Mouse (Mus musculus): Measurements from ENCODE around the gene Hmg20b.

The Hmg20b gene

DNA sequence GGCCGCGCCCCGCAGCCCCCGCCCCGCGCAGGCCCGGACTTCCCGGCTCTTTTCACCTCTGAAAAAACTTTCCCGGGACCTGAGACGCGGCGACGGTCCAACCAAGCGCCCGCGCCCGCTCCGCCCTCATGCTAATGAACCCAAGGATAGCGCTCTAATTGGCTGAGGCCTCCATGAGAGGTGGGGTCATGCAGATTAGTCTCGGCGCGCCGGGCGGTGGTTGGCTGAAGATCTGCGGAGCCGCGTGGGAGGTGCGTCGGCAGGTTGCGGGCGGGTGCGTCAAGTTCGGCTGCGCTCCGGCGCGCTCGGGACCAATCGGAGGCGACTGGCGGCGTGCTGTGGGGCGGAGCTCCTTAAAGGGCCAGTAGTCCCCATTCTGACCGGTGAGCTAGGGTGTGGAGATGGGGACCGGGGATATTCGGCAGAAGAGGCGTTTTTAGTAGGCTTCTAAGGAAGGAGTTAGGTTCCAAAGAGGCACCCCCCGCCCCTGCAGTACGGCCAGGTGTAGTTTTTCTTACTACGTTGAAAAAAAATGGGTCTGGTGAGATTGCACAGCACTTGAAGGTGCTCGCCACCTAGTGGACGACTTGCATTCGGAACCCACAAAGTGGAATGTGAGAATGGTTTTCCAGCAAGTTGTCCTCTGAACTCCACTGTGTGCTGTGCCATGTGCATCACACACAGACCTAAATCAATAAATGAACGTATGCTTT lies at the start of gene Hmg20b:
Gene Hmg20b, minus strand, starts transcription at position 130 of the 713 bp plus-strand sequence.
- DNase-seq (ENCODE audit: low spot score) = peak; percentile 99

DNA sequence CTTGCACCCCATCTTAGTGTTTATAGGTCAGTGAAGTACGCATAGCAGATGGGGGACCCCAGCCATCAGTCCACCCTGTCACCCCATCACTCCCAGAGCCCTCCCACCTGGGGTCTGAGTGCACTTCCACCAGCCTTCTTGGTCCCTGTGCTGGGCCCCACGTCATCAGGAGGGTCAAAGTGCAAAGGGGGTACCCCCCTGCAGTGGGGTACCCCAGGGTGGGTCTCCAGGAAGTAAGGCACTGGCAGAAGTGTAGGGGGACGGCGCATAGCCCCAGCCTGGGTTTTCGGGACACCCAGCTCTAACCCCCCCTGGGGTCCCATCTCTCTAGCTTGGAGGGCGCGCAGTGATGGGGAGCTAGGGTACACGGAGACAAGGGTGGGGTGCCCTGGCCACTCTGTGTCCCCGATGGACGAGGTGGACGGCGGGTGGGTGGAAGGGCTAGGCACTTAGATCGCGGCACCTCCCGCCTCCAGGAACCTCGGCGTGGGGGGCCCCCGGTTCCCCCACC lies 49.6 kb upstream of the Hmg20b start:
- DNase-seq (ENCODE audit: low spot score) = no peak

DNA sequence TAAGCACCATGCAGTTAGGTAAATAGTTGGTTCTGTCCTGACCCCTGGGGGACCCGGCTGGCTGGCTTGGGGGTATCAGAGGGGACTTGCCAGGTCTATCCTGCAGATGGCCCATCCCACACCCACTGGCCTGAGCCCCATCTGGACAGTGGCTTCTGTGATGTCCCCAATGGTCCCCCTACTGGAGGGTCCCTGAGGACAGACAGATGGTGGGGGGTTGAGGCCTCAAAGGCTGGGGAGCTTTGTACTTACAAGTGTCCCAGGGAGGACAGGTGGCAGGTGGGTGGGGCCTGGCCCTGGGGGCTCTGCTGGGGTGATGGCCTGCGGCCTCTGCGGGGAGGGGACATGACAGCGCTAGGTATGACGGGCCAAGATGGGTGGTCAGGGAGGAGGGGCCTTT lies 49.0 kb upstream of the Hmg20b start:
- no peak for DNase-seq (ENCODE audit: low spot score)

DNA sequence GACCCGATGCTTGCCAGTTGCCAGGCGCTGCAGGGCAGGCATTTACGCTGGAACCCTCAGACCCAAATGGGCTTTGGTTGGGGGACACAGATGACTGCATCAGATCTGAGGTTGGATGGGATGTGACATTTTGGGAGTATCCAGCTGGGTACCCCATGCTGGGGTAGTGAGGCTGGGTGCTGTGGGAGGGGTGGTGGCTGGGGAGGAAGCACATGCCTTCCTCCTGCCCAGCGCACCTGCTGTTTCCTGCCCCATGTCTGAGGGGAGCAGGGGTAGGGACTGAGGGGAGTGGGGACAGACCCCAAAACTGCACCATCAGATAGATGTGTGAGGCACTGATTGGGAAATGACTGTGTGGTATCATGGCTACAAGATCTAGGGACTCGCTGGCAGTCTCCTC lies 46.5 kb upstream of the Hmg20b start:
- DNase-seq (ENCODE audit: low spot score) = no peak

DNA sequence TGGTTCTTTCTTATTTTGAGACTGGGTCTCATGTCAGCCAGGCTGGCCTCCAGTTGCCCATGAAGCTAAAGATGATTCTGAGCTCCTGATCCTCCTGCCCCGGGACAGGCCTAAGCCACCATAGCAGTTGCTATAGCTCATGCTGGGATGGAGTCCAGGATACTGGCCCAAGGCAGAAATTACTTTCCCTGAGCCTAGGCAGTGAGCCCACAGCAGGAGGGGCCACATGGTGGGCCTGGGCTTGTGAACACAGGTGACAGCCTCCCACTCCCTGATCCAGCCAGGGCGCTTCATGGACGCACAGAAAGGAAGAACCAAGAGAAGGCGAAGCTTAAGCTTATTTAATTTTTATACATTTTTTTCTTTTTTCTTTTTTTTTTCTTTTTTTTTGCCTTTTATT lies 45.6 kb upstream of the Hmg20b start:
- no peak for DNase-seq (ENCODE audit: low spot score)

DNA sequence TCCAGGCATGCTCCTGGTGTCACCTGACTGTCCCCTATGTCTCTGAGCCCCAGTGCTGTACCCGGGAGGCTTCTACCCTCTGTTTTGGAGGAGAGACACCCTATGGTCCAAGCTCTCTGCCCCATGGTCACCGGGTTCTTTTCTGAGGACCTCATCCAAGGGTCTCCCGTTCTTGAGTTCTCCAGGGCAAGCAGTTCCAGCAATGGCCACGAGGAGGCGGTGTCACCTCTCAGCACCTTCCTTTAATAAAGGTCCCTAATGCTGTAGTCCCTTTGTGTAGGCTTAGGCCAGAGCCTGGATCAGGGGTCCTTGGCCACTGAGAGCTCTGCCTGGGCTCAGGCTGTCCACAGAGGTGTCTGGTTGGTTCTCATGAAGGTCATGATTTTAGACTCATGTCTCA lies 44.8 kb upstream of the Hmg20b start:
- peak; percentile 67 for DNase-seq (ENCODE audit: low spot score)

DNA sequence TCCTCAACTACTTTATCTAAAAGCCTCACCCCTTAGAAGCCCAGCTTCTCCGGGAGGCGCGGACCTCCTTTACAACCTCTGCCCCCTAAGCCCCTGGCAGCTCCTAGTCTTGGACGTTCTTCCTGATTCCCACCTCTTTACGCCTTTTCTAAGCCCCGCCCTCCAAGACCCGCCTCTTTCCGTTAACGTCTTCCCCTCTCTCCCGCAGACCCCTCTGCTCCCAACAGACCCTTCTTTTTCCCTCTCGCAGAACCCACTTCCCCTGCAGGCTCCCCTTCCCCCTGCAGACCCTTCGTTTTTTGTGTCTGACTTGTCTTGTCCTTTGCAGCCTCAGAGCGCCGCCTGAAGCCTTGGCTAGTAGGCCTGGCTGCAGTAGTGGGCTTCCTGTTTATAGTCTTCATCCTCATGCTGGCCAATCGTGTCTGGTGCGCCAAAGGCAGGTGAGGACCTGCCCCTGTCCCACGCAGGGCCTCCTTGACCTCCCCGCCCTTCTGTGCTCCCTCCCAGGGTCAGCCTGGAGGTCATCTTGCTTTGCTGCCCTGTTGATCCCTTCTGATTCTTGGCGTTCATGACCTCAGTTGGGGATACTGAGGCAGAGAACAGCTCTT lies 43.3 kb upstream of the Hmg20b start:
- DNase-seq (ENCODE audit: low spot score) = no peak

DNA sequence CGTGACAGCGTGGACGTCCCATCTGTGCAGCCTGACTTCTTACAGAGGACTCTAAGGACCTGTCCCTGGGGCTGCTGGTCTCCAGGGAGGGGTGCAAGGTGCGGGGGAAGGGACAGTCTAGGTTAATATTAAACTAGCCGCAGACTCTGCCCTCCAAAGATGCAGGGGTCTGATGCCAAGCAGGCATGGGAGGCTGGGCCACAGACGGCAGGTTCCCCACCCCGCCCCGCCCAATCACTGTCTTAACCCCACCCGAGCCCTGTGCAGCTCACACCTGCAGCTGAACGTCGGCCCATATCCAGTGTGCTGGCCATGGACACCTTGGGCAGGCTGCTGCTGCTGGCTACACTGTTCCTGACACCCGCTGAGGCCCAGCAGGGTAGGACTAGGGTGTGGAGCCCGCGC lies 42.5 kb upstream of the Hmg20b start, which contains the start of gene Smim24:
Gene Smim24, plus strand, starts transcription at position 271 of the 405 bp plus-strand sequence.
- DNase-seq (ENCODE audit: low spot score) = no peak

DNA sequence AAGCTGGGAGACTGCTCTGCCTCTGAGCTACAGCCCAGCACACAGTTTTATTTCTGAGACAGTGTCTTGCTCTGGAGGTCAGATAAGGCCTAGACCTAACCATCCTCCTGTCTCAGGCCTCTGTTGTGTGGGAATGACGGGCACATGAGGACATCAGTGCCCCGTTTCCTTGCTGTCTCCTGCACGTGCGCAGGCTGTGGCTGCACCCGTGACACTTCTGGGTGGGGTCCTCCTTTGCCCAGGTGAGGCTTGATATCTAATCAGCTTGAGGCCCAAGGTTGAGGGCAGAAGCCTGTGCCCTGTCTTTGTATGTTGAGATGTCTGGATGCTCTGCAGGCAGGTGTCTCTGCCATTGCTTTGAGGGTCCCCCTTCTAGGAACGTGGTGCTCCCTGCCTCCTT lies 42.0 kb upstream of the Hmg20b start:
- no peak for DNase-seq (ENCODE audit: low spot score)

DNA sequence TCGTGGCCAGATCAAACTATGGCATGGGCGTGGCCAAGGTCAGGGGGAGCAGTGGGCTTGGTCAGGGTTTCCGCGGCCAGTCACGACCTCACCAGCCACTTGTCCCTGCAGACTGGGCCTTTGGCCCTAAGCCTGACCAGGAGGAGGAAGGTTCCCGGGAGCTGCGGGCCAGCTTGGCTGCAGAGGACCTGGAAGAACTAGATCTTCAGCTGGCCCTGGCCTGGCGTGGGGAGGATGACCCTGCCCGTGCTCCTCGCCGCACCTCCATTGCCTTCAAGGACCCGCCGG lies 40.3 kb upstream of the Hmg20b start:
- DNase-seq (ENCODE audit: low spot score) = no peak

DNA sequence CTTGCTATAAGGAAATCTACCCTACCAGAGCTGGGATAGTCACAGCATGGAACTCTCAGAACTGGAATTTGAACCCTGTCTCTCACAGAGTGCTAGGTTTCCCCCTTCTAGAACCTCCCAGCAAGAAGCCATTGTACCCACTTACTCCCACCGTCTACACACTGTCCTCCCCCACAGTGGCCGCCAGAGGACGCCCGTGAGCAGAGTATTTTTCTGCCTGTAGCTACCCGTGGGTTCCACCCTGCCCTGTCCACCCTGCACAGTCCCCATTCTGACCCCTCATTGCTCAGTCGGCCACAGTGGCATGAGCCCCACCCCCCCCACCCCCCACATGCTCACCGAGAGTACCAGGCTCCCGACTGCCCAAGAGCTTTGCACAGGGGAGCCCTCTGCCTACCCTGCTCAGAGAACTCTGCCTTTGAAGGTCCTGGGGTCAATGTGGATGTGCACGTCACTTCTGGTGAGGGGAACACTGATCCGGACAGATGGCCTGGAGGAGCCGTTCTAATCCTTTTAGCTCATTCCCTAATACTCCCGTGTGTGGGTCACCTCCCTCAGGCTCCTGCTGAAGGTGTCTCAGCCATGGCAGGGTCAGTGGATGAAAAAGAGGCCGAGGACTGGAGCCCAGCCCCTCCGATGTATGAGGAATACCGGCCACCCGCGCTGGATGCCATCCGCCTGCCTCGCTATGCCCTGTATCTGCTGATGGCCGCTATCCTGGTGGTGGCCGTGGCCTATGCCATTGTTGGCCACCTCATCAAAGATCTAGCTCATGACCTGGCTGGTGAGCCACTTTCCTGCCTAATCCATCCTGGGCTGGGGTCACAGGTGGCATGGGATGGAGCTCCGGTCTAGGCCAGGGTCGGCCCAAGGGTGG lies 39.8 kb upstream of the Hmg20b start:
- peak; percentile 75 for DNase-seq (ENCODE audit: low spot score)

DNA sequence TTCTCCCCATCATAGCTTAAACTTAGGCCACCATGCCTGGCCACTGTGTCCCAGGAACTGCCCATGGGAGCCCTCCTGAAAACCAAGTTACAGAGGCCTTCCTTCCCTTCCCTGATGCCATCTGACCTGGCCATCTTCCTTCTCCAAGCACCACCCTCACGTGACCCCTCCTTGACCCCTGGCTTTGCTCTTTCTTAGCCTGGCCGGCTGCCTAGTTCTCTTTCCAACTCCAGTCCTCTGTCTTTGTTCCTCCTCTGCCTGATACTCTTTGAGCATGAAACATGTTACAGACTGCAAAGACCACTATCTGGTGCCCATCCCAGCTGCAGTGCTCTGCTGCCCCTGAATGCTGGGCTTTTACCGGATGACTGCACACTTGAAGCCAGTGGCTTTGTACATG lies 39.1 kb upstream of the Hmg20b start:
- DNase-seq (ENCODE audit: low spot score) = peak; percentile 66

DNA sequence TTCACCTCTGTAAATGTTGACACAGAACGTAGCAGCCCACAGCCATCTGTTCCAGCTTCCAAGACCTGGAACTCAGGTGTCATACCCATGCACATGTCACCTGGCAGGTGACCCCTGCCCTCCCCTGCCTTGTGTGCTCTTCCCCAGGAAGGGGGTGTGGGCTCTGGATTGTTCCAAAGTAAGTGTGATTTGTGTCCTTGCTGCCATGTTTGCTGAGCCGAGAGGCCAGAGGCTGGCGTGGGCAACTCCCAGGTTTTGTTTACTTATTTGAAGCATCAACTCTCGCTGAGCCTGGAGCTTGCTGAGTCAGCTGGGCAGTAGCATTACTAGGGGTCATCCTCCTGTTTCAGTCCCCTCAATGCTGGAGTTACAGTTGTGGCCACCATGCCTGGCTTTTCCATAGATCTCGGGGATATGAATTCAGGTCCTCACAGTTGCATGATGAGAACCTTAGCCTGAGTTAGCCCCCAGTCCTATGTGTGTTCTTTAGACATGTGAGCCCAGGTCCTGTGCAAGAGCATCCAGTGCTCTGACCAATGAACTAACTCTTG lies 38.3 kb upstream of the Hmg20b start, which contains the start of gene Gm48552:
Gene Gm48552, plus strand, starts transcription at position 501 of the 551 bp plus-strand sequence.
- DNase-seq (ENCODE audit: low spot score) = no peak

DNA sequence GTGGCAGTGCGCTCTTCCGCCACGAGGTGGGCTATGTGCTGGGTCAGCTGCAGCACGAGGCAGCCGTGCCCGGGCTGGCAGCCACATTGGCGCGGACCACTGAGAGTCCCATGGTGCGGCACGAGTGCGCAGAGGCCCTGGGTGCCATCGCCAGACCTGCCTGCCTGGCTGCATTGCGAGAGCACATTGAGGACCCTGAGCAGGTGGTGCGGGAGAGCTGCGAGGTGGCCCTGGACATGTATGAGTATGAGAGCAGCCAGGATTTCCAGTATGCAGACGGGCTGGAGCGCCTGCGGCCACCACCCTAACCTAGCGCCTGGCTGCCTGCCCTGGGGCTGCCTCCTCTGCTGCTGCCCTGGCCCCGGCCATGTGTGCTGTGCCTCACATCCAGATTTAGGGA lies 37.4 kb upstream of the Hmg20b start:
- DNase-seq (ENCODE audit: low spot score) = no peak

DNA sequence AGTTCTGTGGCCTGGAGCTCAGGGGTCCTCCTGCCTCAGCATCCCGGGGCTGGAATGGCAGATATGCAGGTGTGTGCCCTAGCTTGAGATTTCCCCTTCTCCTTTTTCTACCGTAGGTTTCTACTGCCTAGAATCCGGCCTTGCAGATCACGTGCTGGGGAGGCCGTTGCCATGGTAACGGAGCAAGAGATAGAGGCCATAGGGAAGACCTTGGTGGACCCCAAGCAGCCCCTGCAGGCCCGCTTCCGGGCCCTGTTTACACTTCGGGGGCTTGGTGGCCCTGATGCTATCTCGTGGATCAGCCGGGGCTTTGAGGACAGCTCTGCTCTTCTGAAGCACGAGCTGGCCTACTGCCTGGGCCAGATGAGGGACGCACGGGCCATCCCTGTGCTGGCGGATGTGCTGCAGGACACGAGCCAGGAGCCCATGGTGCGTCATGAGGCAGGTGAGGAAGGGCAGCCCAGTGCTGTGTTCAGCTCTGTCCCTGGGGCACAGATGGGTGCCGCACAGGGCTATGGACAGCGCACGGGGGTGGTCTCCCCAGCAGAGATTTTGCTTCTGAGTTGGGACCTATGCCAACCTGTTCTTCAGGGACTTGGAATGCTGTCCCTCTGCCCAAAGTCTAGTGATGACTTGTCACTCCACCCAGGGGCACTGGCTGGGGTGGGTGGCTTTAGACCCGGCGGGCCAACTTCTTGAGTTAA lies 35.5 kb upstream of the Hmg20b start:
- DNase-seq (ENCODE audit: low spot score) = peak; percentile 62

DNA sequence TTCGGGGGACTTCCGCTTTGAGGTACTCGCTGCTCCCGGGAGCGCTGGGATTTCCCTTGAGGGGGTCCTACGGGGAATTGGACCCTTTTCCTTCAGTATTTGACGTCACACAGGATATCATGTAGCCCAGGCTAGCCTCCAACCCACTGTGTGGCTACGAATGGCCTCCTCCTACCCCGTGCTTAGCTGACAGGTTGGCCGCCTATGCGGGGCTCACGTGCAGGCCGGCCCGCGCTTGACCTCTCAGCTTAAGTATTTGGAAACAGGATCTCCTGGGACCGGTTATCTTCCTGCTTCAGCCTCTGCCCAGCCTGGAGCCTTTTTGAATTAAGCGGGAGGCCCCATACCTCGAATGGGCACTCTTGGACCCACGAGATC lies 34.3 kb upstream of the Hmg20b start:
- DNase-seq (ENCODE audit: low spot score) = no peak

DNA sequence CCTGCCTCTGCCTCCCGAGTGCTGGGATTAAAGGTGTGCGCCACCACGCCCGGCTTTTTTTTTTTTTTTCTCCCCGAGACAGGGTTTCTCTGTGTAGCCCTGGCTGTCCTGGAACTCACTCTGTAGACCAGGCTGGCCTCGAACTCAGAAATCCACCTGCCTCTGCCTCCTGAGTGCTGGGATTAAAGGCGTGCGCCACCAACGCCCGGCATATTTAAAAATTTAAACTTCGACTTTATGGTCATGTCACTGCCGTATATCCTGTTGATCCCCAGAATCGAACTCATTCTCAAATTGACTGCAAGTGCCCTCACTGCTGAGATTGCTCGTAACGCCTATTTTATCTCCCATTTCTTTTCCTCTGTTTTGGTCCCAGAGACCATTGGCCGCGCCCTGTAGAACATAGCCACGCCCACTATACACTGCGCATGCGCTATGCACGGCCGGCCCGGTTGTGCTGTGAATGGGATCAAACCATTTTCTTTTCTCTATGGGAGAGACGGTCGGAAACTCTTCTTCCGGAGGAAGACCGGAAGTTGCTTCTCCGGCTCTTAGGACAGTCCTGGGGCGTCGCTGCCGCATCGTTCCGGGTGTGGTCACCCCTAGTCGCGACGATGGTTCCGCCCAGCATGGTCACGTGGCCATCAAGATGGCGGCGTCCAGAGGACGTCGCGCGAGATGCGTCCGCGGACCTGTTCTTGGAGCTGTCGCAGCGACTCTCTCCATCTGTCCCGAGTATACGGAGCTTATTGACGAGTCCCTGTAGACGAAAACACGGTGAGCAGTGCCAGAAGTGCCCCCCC lies 33.7 kb upstream of the Hmg20b start, which contains the start of the genes Dohh and Gm48551:
Gene Dohh, plus strand, starts transcription at position 627 of the 803 bp plus-strand sequence.
Gene Gm48551, plus strand, starts transcription at position 665 of the 803 bp plus-strand sequence.
- peak; percentile 98 for DNase-seq (ENCODE audit: low spot score)

DNA sequence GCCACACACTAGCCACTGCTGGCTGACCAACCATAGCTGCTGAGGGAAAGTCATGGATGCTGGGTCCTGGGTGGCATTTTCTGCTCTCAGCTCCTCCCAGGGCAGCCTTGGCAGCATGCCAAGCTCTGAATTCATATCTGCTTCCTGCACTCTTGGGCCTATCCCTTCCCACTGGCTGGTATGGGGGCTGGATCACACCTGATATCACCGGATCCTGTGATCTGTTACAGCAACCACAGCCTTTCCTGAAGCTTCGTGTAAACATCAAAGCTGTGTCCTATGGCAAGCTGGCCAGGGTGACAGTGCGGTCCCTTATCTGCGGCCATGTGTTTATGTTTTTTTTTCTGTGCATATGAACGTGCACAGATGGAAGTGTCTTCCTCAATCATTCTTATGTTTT lies 31.8 kb upstream of the Hmg20b start:
- no peak for DNase-seq (ENCODE audit: low spot score)

DNA sequence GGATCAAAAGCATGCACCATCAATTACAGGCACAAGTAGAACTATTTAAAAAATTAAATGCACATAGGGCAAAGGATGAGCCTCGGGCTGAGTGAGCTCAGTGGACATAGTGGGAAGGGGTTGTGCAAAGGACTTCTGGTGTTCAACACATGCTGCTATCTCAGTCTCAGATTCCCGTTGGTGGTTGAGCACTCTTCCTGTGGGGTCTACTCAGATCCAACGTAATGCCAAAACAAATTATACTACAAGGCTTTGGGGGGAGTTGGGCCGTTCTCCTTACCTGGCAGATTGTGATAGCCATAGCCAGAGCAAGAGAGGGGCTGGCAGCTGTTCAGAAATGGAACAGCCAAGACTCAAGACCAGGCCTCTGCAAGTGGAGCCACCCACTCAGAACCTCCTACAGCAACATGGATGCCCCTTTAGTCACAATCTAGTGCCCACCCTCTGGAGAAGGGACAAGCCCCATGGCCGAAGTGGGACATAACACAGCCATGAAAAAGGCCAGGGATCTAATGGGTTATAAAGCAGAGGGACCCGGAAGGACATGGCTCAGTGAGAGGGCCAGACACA lies 29.6 kb upstream of the Hmg20b start:
- DNase-seq (ENCODE audit: low spot score) = no peak

DNA sequence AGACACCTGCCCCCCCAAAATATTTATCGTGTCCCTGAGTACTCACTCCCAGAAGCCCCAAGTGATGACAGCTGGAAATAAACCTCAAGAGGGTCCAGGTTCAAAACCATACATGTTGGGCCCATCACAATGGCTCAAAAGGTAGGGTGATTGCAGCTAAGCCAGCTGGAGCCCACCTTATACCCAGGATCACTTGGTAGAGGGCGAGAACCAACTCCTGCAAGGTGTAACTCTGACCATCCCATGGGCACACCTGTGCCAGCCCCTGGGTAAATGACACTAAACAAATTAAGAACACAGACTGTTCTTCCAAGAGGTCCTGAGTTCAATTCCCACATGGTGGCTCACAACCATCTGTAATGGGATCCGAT lies 28.9 kb upstream of the Hmg20b start:
- no peak for DNase-seq (ENCODE audit: low spot score)

Data from ovary, postnatal 36 days (tissue).